Mouse (Mus musculus) CH12.LX (cell line): ENCODE data around the gene Irak1bp1. TPM values are rescaled to one million over a fixed set of nuclear protein-coding genes. Genes with fewer than 3 reads are reported as not detected.
A peak's percentile ranks its signal among the peaks of the same experiment; 100 is the strongest.

ENCODE experiments used
- DNase-seq: peaks from one replicate; pipeline ENCODE4 v3.0.0-alpha.2; 2013; ENCODE audit errors: extremely low read depth
- H3K27ac ChIP-seq: 2 replicates; pipeline ENCODE4 v1.5.1; 2012; ENCODE audit warnings: low read depth, mild to moderate bottlenecking, control low read depth, moderate library complexity; ENCODE audit not compliant: insufficient read depth
- H3K27me3 ChIP-seq: replicated peaks from 2 replicates; pipeline ENCODE3; 2012; ENCODE audit warnings: inconsistent platforms
- H3K36me3 ChIP-seq, 2 experiments: replicated peaks in 1 of 2; 2 replicates each; pipeline versions ENCODE3 to v1.6.1; 2012; ENCODE audit warnings: inconsistent platforms in 1 of 2, low read length in 1 of 2, mild to moderate bottlenecking in 1 of 2, mixed read lengths in 1 of 2, moderate library complexity in 1 of 2; ENCODE audit not compliant: control insufficient read depth in 1 of 2, insufficient read depth in 1 of 2
- H3K4me1 ChIP-seq, 2 experiments: 2 replicates each; pipeline ENCODE4 v1.6.1; 2012; ENCODE audit warnings: inconsistent platforms in 1 of 2, moderate library complexity in 1 of 2; ENCODE audit not compliant: insufficient read depth in 2 of 2, control insufficient read depth in 1 of 2
- H3K4me2 ChIP-seq: 2 replicates; pipeline ENCODE4 v1.6.1; 2012; ENCODE audit warnings: low read depth, mild to moderate bottlenecking, control low read depth; ENCODE audit not compliant: poor library complexity, insufficient read depth, severe bottlenecking
- H3K4me3 ChIP-seq, 3 experiments: fragments of 150-350 bp in 1 of 3; sonication (generic) in 1 of 3; replicated peaks in 1 of 3; 2 replicates each; pipeline versions ENCODE3 to v1.5.1; 2011 to 2012; ENCODE audit warnings: low read depth in 2 of 3, low read length in 2 of 3, mild to moderate bottlenecking in 2 of 3, moderate library complexity in 2 of 3, control low read depth in 1 of 3, improper control_type of control experiment in 1 of 3, inconsistent platforms in 1 of 3, mixed read lengths in 1 of 3; ENCODE audit not compliant: poor library complexity in 1 of 3
- H3K79me2 ChIP-seq: replicated peaks from 2 replicates; pipeline ENCODE4 v1.6.1; 2012; ENCODE audit warnings: mild to moderate bottlenecking, moderate library complexity; ENCODE audit not compliant: control insufficient read depth, poor library complexity, insufficient read depth, severe bottlenecking; ENCODE audit errors: extremely low read depth
- H3K9ac ChIP-seq: 2 replicates; pipeline ENCODE4 v1.6.1; 2012; ENCODE audit warnings: low read depth, mild to moderate bottlenecking, control low read depth, moderate library complexity; ENCODE audit not compliant: insufficient read depth
- H3K9me3 ChIP-seq: replicated peaks from 2 replicates; pipeline ENCODE3; 2012; ENCODE audit warnings: low read length, inconsistent platforms, mixed read lengths
- BHLHE40 ChIP-seq: IDR thresholded peaks from 2 replicates; pipeline ENCODE4 v1.6.1; 2011; ENCODE audit warnings: mild to moderate bottlenecking, low read depth, low read length, improper control_type of control experiment
- CHD2 ChIP-seq: IDR thresholded peaks from 2 replicates; pipeline ENCODE4 v1.6.1; 2011; ENCODE audit warnings: low read length, improper control_type of control experiment
- CTCF ChIP-seq, 2 experiments: IDR thresholded peaks in 1 of 2; conservative IDR thresholded peaks in 1 of 2; 2 replicates each; pipeline ENCODE4 v1.5.1; 2011 to 2012; ENCODE audit warnings: low read depth in 2 of 2, low read length in 2 of 2, improper control_type of control experiment in 1 of 2, inconsistent platforms in 1 of 2, mild to moderate bottlenecking in 1 of 2, moderate library complexity in 1 of 2
- ETS1 ChIP-seq: conservative IDR thresholded peaks from 2 replicates; pipeline ENCODE4 v1.6.1; 2012; ENCODE audit warnings: low read depth, mild to moderate bottlenecking, inconsistent platforms, low read length, improper control_type of control experiment, moderate library complexity
- GABPA ChIP-seq: IDR thresholded peaks from 2 replicates; pipeline ENCODE4 v1.6.1; 2012; ENCODE audit warnings: low read depth, low read length, improper control_type of control experiment, inconsistent platforms; ENCODE audit not compliant: insufficient replicate concordance
- HCFC1 ChIP-seq: IDR thresholded peaks from 2 replicates; pipeline ENCODE4 v1.6.1; 2012; ENCODE audit warnings: low read depth, mild to moderate bottlenecking, inconsistent platforms, low read length, improper control_type of control experiment
- JUND ChIP-seq: conservative IDR thresholded peaks from 2 replicates; pipeline ENCODE4 v1.6.1; 2011; ENCODE audit warnings: low read depth, low read length, improper control_type of control experiment
- MEF2A ChIP-seq: IDR thresholded peaks from 2 replicates; pipeline ENCODE4 v1.6.1; 2014; ENCODE audit warnings: low read depth, mild to moderate bottlenecking, inconsistent platforms, low read length, improper control_type of control experiment, borderline replicate concordance
- MYC ChIP-seq: IDR thresholded peaks from 2 replicates; pipeline ENCODE4 v1.6.1; 2011; ENCODE audit warnings: low read depth, mild to moderate bottlenecking, improper control_type of control experiment, low read length
- PAX5 ChIP-seq: IDR thresholded peaks from 2 replicates; pipeline ENCODE4 v1.6.1; 2012; ENCODE audit warnings: low read length, inconsistent platforms, mixed read lengths
- POLR2A ChIP-seq: IDR thresholded peaks from 2 replicates; pipeline ENCODE4 v1.6.1; 2011; ENCODE audit warnings: low read depth, mild to moderate bottlenecking, improper control_type of control experiment, low read length
- POLR2AphosphoS2 ChIP-seq: IDR thresholded peaks from 2 replicates; pipeline ENCODE4 v1.6.1; 2011; ENCODE audit warnings: low read depth, low read length, improper control_type of control experiment
- RCOR1 ChIP-seq: conservative IDR thresholded peaks from 2 replicates; pipeline ENCODE4 v1.6.1; 2012; ENCODE audit warnings: low read depth, mild to moderate bottlenecking, inconsistent platforms, low read length, improper control_type of control experiment
- TBP ChIP-seq: conservative IDR thresholded peaks from 2 replicates; pipeline ENCODE4 v1.6.1; 2011; ENCODE audit warnings: low read depth, low read length, improper control_type of control experiment
- UBTF ChIP-seq: IDR thresholded peaks from 2 replicates; pipeline ENCODE4 v1.6.1; 2012; ENCODE audit warnings: low read depth, mild to moderate bottlenecking, inconsistent platforms, low read length, improper control_type of control experiment, moderate library complexity
- USF1 ChIP-seq: IDR thresholded peaks from 2 replicates; pipeline ENCODE4 v1.6.1; 2014; ENCODE audit warnings: low read depth, mild to moderate bottlenecking, inconsistent platforms, low read length, improper control_type of control experiment
- ZMIZ1 ChIP-seq: IDR thresholded peaks from 2 replicates; pipeline ENCODE4 v1.6.1; 2012; ENCODE audit warnings: low read depth, mild to moderate bottlenecking, inconsistent platforms, low read length, improper control_type of control experiment
- ZNF384 ChIP-seq: IDR thresholded peaks from 2 replicates; pipeline ENCODE4 v1.6.1; 2012; ENCODE audit warnings: low read depth, low read length, improper control_type of control experiment, inconsistent platforms
- dilution Hi-C: fragments of 300-500 bp; cut with MboI; formaldehyde crosslinking; loops from 2 replicates; pipeline ENCODE4 v1.14.3; 2020; ENCODE audit warnings: low sequenced_read_pairs; ENCODE audit not compliant: extremely low pct_unique_long_range_greater_than_20kb, extremely low pct_ligation_motif_present
- in situ Hi-C: fragments of 300-500 bp; cut with MboI; formaldehyde crosslinking; loops from 3 replicates; pipeline ENCODE4 v1.14.3; 2019; ENCODE audit warnings: low sequenced_read_pairs, low pct_ligation_motif_present, low pct_unique_long_range_greater_than_20kb, mixed read lengths
- polyA plus RNA-seq: library from polyadenylated mRNA; unstranded; fragments of >175 nt; gene quantifications from 2 replicates; pipeline ENCODE4 v1.2.1, GENCODE M21; 2012; ENCODE audit warnings: low read depth; ENCODE audit not compliant: insufficient read length
- total RNA-seq, 2 experiments: library from RNA; depleted of rRNA; stranded (reverse); fragments of 300-350 nt in 1 of 2; fragments of >200 nt in 1 of 2; gene quantifications; 2 replicates each; pipeline ENCODE4 v1.2.3; 2012 to 2014

Gene Irak1bp1
- total and polyA plus RNA-seq, 3 experiments = 16.3 to 44.2 (median 31.4) TPM

GRCm38 (mm10) chr9:82856241-82856640, 26.9 kb downstream of the Irak1bp1 start:
- no peak for TF ChIP-seq TBP
- no peak for TF ChIP-seq RCOR1
- no peak for TF ChIP-seq HCFC1
- 0 out of 2 replicates have a peak, but pooled peaks have one; percentile 24 for TF ChIP-seq MYC
- TF ChIP-seq USF1 = no peak
- Histone ChIP-seq H3K27me3 (no peaks in the 10 kb centered on the region), H3K36me3 (no peaks in the 10 kb centered on the region), H3K4me2 (no peak overlapping the region), H3K27ac (no peak overlapping the region), H3K4me3 (no peak overlapping the region), H3K79me2 (no peaks in the 10 kb centered on the region), H3K9me3 (peaks cover 5% of the 10 kb centered on the region), H3K9ac (no peak overlapping the region), H3K4me1 (peaks cover 15 to 25% of the 10 kb centered on the region in 2 experiments)
- dilution Hi-C loops = no loop called here
- DNase-seq = no peak
- in situ Hi-C loops = loop anchor here (25.0 kb wide), 1 partner anchor 756 kb away; no protein-coding TSS in a partner anchor

GRCm38 (mm10) chr9:82860805-82861204, 31.5 kb downstream of the Irak1bp1 start:
- dilution Hi-C loops (no loop called here), in situ Hi-C loops (loop anchor here (25.0 kb wide), 1 partner anchor 751 kb away; no protein-coding TSS in a partner anchor)
- DNase-seq = no peak
- H3K27me3 ChIP-seq = no peaks in the 10 kb centered on the region
- H3K4me3 ChIP-seq = no peak overlapping the region
- no peak for TF ChIP-seq CTCF (conservative IDR thresholded peaks at IDR 0.05 in 1 of 2, IDR thresholded peaks at IDR 0.05 in 1 of 2; ENCODE audit: low read depth in 2 of 2, low read length in 2 of 2)
- no peak for TF ChIP-seq ETS1
- TF ChIP-seq JUND = no peak
- no peak for TF ChIP-seq POLR2AphosphoS2
- TF ChIP-seq PAX5 = no peak
- TF ChIP-seq ZNF384 = no peak
- no peak for TF ChIP-seq BHLHE40
- no peak for TF ChIP-seq ZMIZ1
- no peak for TF ChIP-seq GABPA
- no peak for TF ChIP-seq POLR2A
- TF ChIP-seq CHD2 = no peak
- TF ChIP-seq MEF2A = no peak
- TF ChIP-seq RCOR1 = no peak
- TF ChIP-seq HCFC1 = no peak
- TF ChIP-seq UBTF = no peak
- H3K36me3 ChIP-seq = peaks cover 3 to 13% of the 10 kb centered on the region in 2 experiments
- H3K9me3 ChIP-seq = no peaks in the 10 kb centered on the region
- H3K27ac ChIP-seq = no peak overlapping the region
- no peaks in the 10 kb centered on the region for H3K79me2 ChIP-seq
- H3K4me1 ChIP-seq = peaks cover 7 to 9% of the 10 kb centered on the region in 2 experiments
- no peak overlapping the region for H3K4me2 ChIP-seq
- H3K9ac ChIP-seq = no peak overlapping the region
